Mouse (Mus musculus): ENCODE data around the gene Slc16a2.
A peak's percentile ranks its signal among the peaks of the same experiment; 100 is the strongest.

The Slc16a2 gene

GRCm38 (mm10) chrX:103821832-103822196 is at the start of gene Slc16a2:
Gene Slc16a2, minus strand, starts transcription at chrX:103821983.
- peak; percentile 72 for DNase-seq (ENCODE audit: low spot score)

GRCm38 (mm10) chrX:103863502-103863901 is 41.7 kb upstream of the Slc16a2 start:
- DNase-seq (ENCODE audit: low spot score) = no peak

- no peak for DNase-seq (ENCODE audit: low spot score)
These were observed 41.1 kb upstream of the Slc16a2 start for GRCm38 (mm10) chrX:103862877-103863276.

- no peak for DNase-seq (ENCODE audit: low spot score)
These were observed 23.5 kb upstream of the Slc16a2 start for GRCm38 (mm10) chrX:103845266-103845665.

GRCm38 (mm10) chrX:103828836-103829235 is 7.1 kb upstream of the Slc16a2 start:
- no peak for DNase-seq (ENCODE audit: low spot score)

GRCm38 (mm10) chrX:103822271-103822811 is 558 bp upstream of the Slc16a2 start:
- DNase-seq (ENCODE audit: low spot score) = peak; percentile 4

- peak; percentile 4 for DNase-seq (ENCODE audit: low spot score)
These were observed 470 bp downstream of the Slc16a2 start for GRCm38 (mm10) chrX:103821195-103821831.

GRCm38 (mm10) chrX:103820307-103821194 is 1.2 kb downstream of the Slc16a2 start:
- no peak for DNase-seq (ENCODE audit: low spot score)

- no peak for DNase-seq (ENCODE audit: low spot score)
These were observed 2.5 kb downstream of the Slc16a2 start for GRCm38 (mm10) chrX:103819253-103819652.

- no peak for DNase-seq (ENCODE audit: low spot score)
These were observed 9.1 kb downstream of the Slc16a2 start for GRCm38 (mm10) chrX:103812690-103813089.

- DNase-seq (ENCODE audit: low spot score) = no peak
These were observed 11.3 kb downstream of the Slc16a2 start for GRCm38 (mm10) chrX:103810483-103810882.

- DNase-seq (ENCODE audit: low spot score) = no peak
These were observed 15.4 kb downstream of the Slc16a2 start for GRCm38 (mm10) chrX:103806373-103806772.

- no peak for DNase-seq (ENCODE audit: low spot score)
These were observed 24.8 kb downstream of the Slc16a2 start for GRCm38 (mm10) chrX:103796961-103797360.

- DNase-seq (ENCODE audit: low spot score) = no peak
These were observed 26.3 kb downstream of the Slc16a2 start for GRCm38 (mm10) chrX:103795506-103795905.

- no peak for DNase-seq (ENCODE audit: low spot score)
These were observed 30.5 kb downstream of the Slc16a2 start for GRCm38 (mm10) chrX:103791329-103791728.

GRCm38 (mm10) chrX:103785681-103786080 is 36.1 kb downstream of the Slc16a2 start:
- DNase-seq (ENCODE audit: low spot score) = no peak

GRCm38 (mm10) chrX:103776412-103776811 is 45.4 kb downstream of the Slc16a2 start:
- no peak for DNase-seq (ENCODE audit: low spot score)

GRCm38 (mm10) chrX:103746197-103746596 is 75.6 kb downstream of the Slc16a2 start:
- DNase-seq (ENCODE audit: low spot score) = no peak

- DNase-seq (ENCODE audit: low spot score) = no peak
These were observed 77.4 kb downstream of the Slc16a2 start for GRCm38 (mm10) chrX:103744171-103745039.

- DNase-seq (ENCODE audit: low spot score) = no peak
These were observed 79.8 kb downstream of the Slc16a2 start for GRCm38 (mm10) chrX:103742057-103742315.

- DNase-seq (ENCODE audit: low spot score) = no peak
These were observed 80.3 kb downstream of the Slc16a2 start for GRCm38 (mm10) chrX:103741215-103742056.
